Mouse (Mus musculus) liver, embryonic 15.5 days (tissue): ENCODE results near the gene Pdzph1. TPM values are rescaled to one million over a fixed set of nuclear protein-coding genes. Genes with fewer than 3 reads are reported as not detected.

Experiments used
- ATAC-seq: fragments of 200-750 bp; cut with Nextera tagmentation; 2 replicates; pipeline ENCODE4 v1.8.0; 2017; ENCODE audit warnings: moderate number of reproducible peaks, mild to moderate bottlenecking, moderate library complexity; ENCODE audit not compliant: insufficient read depth
- H3K27ac ChIP-seq: fragments of 300-500 bp; sonication (generic); replicated peaks from 2 replicates; pipeline ENCODE4 v1.5.1; 2015; ENCODE audit warnings: mild to moderate bottlenecking, inconsistent platforms
- H3K27me3 ChIP-seq: fragments of 300-500 bp; sonication (generic); 2 replicates; pipeline ENCODE4 v1.6.1; 2015; ENCODE audit warnings: mild to moderate bottlenecking, inconsistent platforms
- H3K36me3 ChIP-seq: fragments of 300-500 bp; sonication (generic); replicated peaks from 2 replicates; pipeline ENCODE4 v1.6.1; 2015; ENCODE audit warnings: moderate library complexity, mild to moderate bottlenecking, inconsistent platforms
- H3K4me1 ChIP-seq: fragments of 300-500 bp; sonication (generic); replicated peaks from 2 replicates; pipeline ENCODE4 v1.6.1; 2015; ENCODE audit warnings: inconsistent platforms
- H3K4me2 ChIP-seq: fragments of 300-500 bp; sonication (generic); 2 replicates; pipeline ENCODE4 v1.6.1; 2015; ENCODE audit warnings: moderate library complexity, mild to moderate bottlenecking, inconsistent platforms
- H3K4me3 ChIP-seq: fragments of 300-500 bp; sonication (generic); replicated peaks from 2 replicates; pipeline ENCODE4 v1.5.1; 2015; ENCODE audit warnings: mild to moderate bottlenecking, inconsistent platforms
- H3K9ac ChIP-seq: fragments of 300-500 bp; sonication (generic); 2 replicates; pipeline ENCODE4 v1.6.1; 2015; ENCODE audit warnings: moderate library complexity, mild to moderate bottlenecking, inconsistent platforms
- H3K9me3 ChIP-seq: fragments of 300-500 bp; sonication (generic); replicated peaks from 2 replicates; pipeline ENCODE4 v1.6.1; 2016; ENCODE audit warnings: inconsistent platforms
- WGBS: fragments of 180-500 bp; shearing (Covaris S2); methylation state at CpG from one replicate; pipeline ENCODE4 v1.1.7; 2015; ENCODE audit warnings: mixed read lengths; ENCODE audit not compliant: insufficient replicate concordance; 5-methylcytosine and 5-hydroxymethylcytosine counted together
- polyA plus RNA-seq: library from polyadenylated mRNA; unstranded; fragments of >200 nt; fragmentation: Nextera tagmentation; extraction: Ambion mirVana; gene quantifications from 2 replicates; pipeline ENCODE4 v1.2.1, GENCODE M21; 2015

The Pdzph1 gene
- polyA plus RNA-seq, 1 experiment from 2014 or later, result 0.31 TPM

- Histone ChIP-seq H3K36me3 (no peaks in the 10 kb centered on the region), H3K27me3 (no peaks in the 10 kb centered on the region), H3K4me1 (no peaks in the 10 kb centered on the region), H3K9ac (no peak overlapping the region), H3K27ac (no peak overlapping the region), H3K4me3 (no peak overlapping the region), H3K4me2 (no peak overlapping the region), H3K9me3 (no peaks in the 10 kb centered on the region)
- ATAC-seq, result no peak; the same call in 1 of the 2 replicates
- 18% methylated on average over 3 of the region's 3 CpGs for WGBS
Measured at GRCm38 (mm10) chr17:58959905-58960304, 31.3 kb downstream of the Pdzph1 start.

GRCm38 (mm10) chr17:58957055-58957454 lies 34.1 kb downstream of the Pdzph1 start:
- H3K4me3 ChIP-seq, result no peak overlapping the region
- H3K36me3 ChIP-seq, result no peaks in the 10 kb centered on the region
- H3K27ac ChIP-seq, result no peak overlapping the region
- WGBS, result 71% methylated on average over 1 of the region's 1 CpGs
- no peaks in the 10 kb centered on the region for H3K27me3 ChIP-seq
- ATAC-seq, result no peak
- no peaks in the 10 kb centered on the region for H3K9me3 ChIP-seq
- no peak overlapping the region for H3K4me2 ChIP-seq
- H3K4me1 ChIP-seq, result no peaks in the 10 kb centered on the region
- no peak overlapping the region for H3K9ac ChIP-seq

- H3K4me3 ChIP-seq, result no peak overlapping the region
- no peaks in the 10 kb centered on the region for H3K4me1 ChIP-seq
- no peaks in the 10 kb centered on the region for H3K27me3 ChIP-seq
- H3K9me3 ChIP-seq, result no peaks in the 10 kb centered on the region
- H3K4me2 ChIP-seq, result no peak overlapping the region
- H3K9ac ChIP-seq, result no peak overlapping the region
- no peak overlapping the region for H3K27ac ChIP-seq
- 65% methylated on average over 10 of the region's 10 CpGs for WGBS
- no peak for ATAC-seq
- H3K36me3 ChIP-seq, result no peaks in the 10 kb centered on the region
Measured at GRCm38 (mm10) chr17:58943015-58943822, 48.0 kb downstream of the Pdzph1 start.

- H3K4me3 ChIP-seq, result no peak overlapping the region
- no peak overlapping the region for H3K9ac ChIP-seq
- no peaks in the 10 kb centered on the region for H3K4me1 ChIP-seq
- no peak overlapping the region for H3K27ac ChIP-seq
- no peaks in the 10 kb centered on the region for H3K9me3 ChIP-seq
- ATAC-seq, result no peak
- 36% methylated on average over 1 of the region's 1 CpGs for WGBS
- H3K36me3 ChIP-seq, result no peaks in the 10 kb centered on the region
- no peak overlapping the region for H3K4me2 ChIP-seq
- H3K27me3 ChIP-seq, result no peaks in the 10 kb centered on the region
Measured at GRCm38 (mm10) chr17:58938598-58938997, 52.6 kb downstream of the Pdzph1 start.

GRCm38 (mm10) chr17:58937533-58937932 lies 53.6 kb downstream of the Pdzph1 start:
- Histone ChIP-seq H3K9ac (no peak overlapping the region), H3K4me1 (no peaks in the 10 kb centered on the region), H3K4me3 (no peak overlapping the region), H3K36me3 (no peaks in the 10 kb centered on the region), H3K27me3 (no peaks in the 10 kb centered on the region), H3K27ac (no peak overlapping the region), H3K4me2 (no peak overlapping the region), H3K9me3 (no peaks in the 10 kb centered on the region)
- 20% methylated on average over 4 of the region's 4 CpGs for WGBS
- ATAC-seq, result peak; percentile 52; the same call in 1 of the 2 replicates

- ATAC-seq, result no peak
- WGBS, result 46% methylated on average over 1 of the region's 1 CpGs
- H3K9me3 ChIP-seq, result no peaks in the 10 kb centered on the region
Measured at GRCm38 (mm10) chr17:58932983-58933280, 58.2 kb downstream of the Pdzph1 start.

GRCm38 (mm10) chr17:58932279-58932982 lies 58.7 kb downstream of the Pdzph1 start:
- ATAC-seq, result no peak
- Histone ChIP-seq H3K4me1 (no peaks in the 10 kb centered on the region), H3K4me3 (no peak overlapping the region), H3K36me3 (no peaks in the 10 kb centered on the region), H3K27me3 (no peaks in the 10 kb centered on the region), H3K27ac (no peak overlapping the region), H3K9me3 (no peaks in the 10 kb centered on the region), H3K4me2 (no peak overlapping the region), H3K9ac (no peak overlapping the region)
- WGBS, result 10% methylated on average over 2 of the region's 2 CpGs

More at GRCm38 (mm10) chr17:58932983-58933280, 58.2 kb downstream of the Pdzph1 start:
- Histone ChIP-seq H3K4me2 (no peak overlapping the region), H3K9ac (no peak overlapping the region), H3K4me3 (no peak overlapping the region), H3K27me3 (no peaks in the 10 kb centered on the region), H3K4me1 (no peaks in the 10 kb centered on the region), H3K36me3 (no peaks in the 10 kb centered on the region), H3K27ac (no peak overlapping the region)

GRCm38 (mm10) chr17:58924754-58925546 lies 66.2 kb downstream of the Pdzph1 start:
- H3K4me1 ChIP-seq, result peaks cover 33% of the 10 kb centered on the region
- no peak overlapping the region for H3K9ac ChIP-seq
- H3K36me3 ChIP-seq, result no peaks in the 10 kb centered on the region
- H3K4me2 ChIP-seq, result peak overlapping the region; percentile 52
- H3K27ac ChIP-seq, result peak overlapping the region; percentile 78
- no peaks in the 10 kb centered on the region for H3K9me3 ChIP-seq
- 12% methylated on average over 10 of the region's 10 CpGs for WGBS
- H3K27me3 ChIP-seq, result no peaks in the 10 kb centered on the region
- H3K4me3 ChIP-seq, result 0 out of 2 replicates have a peak overlapping the region, but pooled peaks have one; percentile 10
- ATAC-seq, result peak; percentile 93

GRCm38 (mm10) chr17:58923901-58924476 lies 67.2 kb downstream of the Pdzph1 start:
- Histone ChIP-seq H3K36me3 (no peaks in the 10 kb centered on the region), H3K4me1 (peaks cover 33% of the 10 kb centered on the region), H3K27me3 (no peaks in the 10 kb centered on the region), H3K9me3 (no peaks in the 10 kb centered on the region), H3K27ac (peak overlapping the region; percentile 78; the same call in 1 of the 2 replicates), H3K4me3 (no peak overlapping the region), H3K9ac (no peak overlapping the region), H3K4me2 (peak overlapping the region; percentile 53)
- ATAC-seq, result no peak
- 23% methylated on average over 11 of the region's 11 CpGs for WGBS

GRCm38 (mm10) chr17:58923316-58923866 lies 67.8 kb downstream of the Pdzph1 start:
- no peak overlapping the region for H3K27ac ChIP-seq

More at GRCm38 (mm10) chr17:58923316-58923866, 67.8 kb downstream of the Pdzph1 start:
- Histone ChIP-seq H3K27me3 (no peaks in the 10 kb centered on the region), H3K9me3 (no peaks in the 10 kb centered on the region), H3K4me2 (no peak overlapping the region), H3K4me1 (peaks cover 33% of the 10 kb centered on the region), H3K36me3 (no peaks in the 10 kb centered on the region), H3K4me3 (no peak overlapping the region), H3K9ac (no peak overlapping the region)
- 54% methylated on average over 7 of the region's 7 CpGs for WGBS
- no peak for ATAC-seq
